Mouse (Mus musculus) megakaryocyte progenitor cell, adult 5-6 weeks (primary cell): ENCODE measurements around the gene Kif14. TPM values are rescaled to one million over a fixed set of nuclear protein-coding genes. Genes with fewer than 3 reads are reported as not detected.
"Not testable (repeated sequence)": the region's sequence is repeated elsewhere in the genome, so short reads cannot be mapped to it uniquely, and the experiment has no call there.

Experiments used
- ATAC-seq: replicated peaks from 2 replicates; pipeline ENCODE4 v1.8.0; 2016; ENCODE audit warnings: mild to moderate bottlenecking, moderate TSS enrichment, inconsistent platforms; ENCODE audit not compliant: poor library complexity
- total RNA-seq, 2 experiments: library from RNA; stranded (forward) in 1 of 2; stranded (reverse) in 1 of 2; fragments of 157-497, 149-512 nt in 1 of 2; fragments of 200-1000 nt in 1 of 2; gene quantifications; 2 replicates each; pipeline versions ENCODE4 v1.2.3 to v1.2.4; 2015 to 2017

Gene Kif14
- total RNA-seq, 2 experiments from 2014 or later = 17.5 to 20.9 TPM

DNA sequence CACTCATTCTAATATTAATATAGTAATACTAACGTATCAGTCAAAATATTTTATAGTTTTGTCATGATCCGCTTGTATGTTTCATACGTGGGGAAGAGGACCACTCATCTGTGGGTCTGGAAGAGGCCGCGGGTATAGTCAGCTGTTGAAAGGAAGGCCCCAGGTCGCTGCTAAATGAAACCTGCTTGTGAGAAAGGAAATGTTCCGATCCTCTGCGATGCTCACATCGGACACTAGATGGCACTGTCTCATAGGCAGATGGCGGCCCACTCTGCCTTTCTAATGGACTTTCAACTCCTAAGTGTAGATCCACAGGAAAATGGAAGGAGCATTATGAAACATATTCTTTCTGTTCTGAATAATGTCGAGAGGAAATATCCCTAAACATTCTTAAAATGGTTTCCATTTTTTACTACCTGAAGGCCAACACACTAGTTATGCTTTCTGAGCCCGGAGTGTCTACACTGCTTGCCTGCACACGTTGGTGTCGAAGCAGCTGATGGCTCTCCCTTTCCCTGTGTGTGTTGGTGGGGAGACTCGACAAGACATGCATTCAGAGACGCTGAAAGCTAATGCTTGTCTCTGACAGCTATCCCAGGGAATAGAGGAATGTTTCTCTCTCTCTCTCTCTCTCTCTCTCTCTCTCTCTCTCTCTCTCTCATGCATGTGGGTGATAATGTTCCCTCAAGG lies 84.9 kb downstream of the Kif14 start:
- peak; percentile 99 for ATAC-seq

DNA sequence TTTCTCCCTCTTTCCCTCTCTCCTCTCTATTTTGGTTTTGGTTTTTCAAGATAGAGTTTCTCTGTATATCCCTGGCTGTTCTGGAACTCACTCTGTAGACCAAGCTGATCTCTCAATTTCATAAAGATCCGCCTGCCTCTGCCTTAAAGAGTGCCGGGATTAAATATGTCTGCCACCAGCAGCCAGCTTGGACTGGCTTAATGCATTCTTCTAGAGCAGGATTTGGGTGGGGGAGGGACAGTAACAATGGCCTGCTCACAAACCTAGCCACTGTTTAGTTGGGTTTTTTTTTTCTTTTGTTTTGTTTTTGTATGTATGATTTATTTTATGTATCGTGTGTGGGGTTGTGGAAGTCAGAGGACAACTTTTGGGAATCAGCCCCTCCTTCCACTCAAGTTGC lies 88.5 kb downstream of the Kif14 start:
- ATAC-seq = no peak

DNA sequence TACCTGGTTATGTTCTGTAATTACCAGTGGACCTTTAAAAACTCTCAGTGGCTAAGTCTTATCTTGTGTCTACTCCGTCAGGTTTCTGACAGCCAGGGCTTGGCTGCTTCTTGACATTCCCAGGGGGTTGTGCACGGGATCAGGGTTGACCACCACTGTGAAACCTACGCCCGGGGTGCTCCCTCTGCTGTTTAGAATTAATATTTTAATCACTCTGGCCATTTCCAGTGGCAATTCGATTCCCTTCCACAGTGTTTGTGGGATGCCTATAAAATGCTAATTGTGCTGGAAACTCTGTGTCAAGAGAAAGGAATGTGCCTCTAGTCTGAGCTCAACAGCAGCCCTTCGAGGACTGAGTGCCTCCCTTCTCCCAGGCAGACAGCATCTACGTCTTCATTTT lies 89.7 kb downstream of the Kif14 start:
- ATAC-seq = no peak

DNA sequence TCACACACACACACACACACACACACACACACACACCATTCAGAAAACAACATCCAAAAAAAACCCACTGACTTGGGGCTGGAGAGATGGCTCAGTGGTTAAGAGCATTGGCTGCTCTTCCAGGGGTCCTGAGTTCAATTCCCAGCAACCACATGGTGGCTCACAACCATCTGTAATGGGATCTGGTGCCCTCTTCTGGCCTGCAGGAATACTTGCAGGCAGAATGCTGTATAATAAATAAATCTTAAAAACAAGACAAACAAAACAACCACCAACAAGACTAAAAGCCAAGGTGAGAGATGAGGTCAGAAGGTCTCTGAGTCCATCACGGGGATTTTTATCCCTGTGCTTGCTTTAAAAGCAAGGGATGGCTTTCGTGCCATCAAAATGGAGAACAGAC lies 90.5 kb downstream of the Kif14 start:
- ATAC-seq = not testable (repeated sequence)

DNA sequence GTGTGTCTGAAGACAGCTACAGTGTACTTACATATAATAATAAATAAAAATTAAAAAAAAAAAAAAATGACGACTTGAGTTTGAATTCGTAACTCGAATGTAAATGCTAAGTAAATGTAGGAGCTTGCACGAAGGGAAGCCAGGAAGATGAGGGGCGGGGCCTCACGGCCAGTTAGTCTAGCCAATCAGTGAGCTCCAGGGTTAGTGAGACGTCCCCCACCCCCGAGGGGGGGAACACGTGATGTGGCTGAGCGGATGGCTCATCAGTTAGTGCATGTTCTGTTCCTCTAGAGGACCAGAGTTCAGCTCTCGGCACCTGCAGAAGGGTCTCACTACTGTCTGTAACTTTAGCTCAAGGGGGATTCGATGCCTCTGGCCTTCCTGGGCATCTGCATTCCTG lies 91.3 kb downstream of the Kif14 start:
- ATAC-seq = no peak

DNA sequence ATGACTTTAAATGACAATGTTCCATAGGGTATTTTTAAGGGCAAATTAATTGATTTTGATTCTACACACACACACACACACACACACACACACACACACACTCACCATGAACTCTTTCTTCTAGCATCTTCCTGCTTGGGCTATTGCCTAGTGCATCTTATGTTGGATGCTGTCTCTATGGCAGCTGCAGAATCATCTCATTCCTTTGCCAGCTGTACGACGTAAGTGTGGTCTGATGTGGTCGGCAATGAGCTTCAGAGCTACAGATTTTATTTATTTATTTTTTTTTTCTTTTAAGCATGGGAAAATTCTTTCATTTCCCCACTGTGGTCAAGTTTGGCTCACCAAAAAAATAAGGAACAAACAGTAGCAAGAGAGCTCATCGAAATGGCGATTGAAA lies 92.6 kb downstream of the Kif14 start:
- peak; percentile 58 for ATAC-seq

DNA sequence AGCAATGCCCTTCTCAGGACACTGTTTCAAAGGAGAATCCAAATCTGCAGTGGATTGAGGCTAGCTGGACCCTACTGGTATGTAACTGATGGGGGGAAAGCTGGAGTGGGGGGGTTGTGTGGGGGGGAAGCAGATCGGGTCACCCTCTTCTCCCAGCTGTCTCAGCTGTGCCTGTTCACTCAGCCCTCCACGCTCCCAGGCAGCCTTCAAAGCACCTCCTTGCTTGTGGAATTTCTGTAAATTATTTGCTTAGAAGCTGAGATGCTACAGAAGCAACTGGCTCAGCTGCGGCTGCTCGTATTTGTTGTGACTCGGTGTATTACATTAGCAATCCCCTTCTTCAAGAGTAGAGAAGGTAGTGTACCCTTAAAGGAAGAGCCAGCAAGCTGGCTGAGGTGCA lies 93.1 kb downstream of the Kif14 start:
- ATAC-seq = no peak

DNA sequence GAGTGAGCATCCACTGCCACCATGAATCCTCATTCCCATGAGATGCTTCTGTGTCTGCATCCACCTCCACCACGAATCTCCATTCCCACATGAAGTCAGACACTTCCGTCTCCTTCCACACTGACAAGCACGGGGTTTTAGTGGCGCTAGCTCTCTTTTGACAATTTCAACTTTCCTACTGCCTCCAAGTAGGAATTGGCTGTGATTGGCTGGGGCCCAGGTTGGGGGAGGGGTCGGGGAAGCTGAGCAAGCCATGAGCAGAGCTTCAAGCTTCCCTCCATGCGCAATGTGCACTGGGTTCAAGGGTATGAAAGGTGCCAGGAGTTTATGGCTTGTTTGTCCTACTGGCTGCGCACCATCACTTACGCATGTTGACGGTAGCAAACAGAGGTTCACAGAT lies 93.6 kb downstream of the Kif14 start:
- no peak for ATAC-seq

DNA sequence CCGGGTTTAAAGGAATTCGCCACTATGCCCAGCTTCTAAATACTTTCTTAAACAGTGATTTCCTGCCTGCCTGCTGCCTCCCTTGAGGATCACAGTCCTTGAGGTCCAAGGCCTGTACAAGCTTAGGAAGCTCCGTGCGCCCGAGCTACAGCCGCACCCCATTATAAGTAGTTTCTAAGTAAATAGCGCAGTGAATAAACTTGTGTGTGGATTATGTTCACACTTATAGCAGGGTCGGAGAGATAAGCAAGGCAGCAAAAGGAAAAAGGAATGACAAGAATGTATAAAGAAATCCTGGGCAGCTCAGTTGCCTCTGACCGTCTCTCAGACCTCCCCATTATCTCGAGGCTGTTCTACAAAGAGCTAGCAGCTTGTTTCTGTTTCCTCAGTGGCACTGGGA lies 95.7 kb downstream of the Kif14 start:
- no peak for ATAC-seq

DNA sequence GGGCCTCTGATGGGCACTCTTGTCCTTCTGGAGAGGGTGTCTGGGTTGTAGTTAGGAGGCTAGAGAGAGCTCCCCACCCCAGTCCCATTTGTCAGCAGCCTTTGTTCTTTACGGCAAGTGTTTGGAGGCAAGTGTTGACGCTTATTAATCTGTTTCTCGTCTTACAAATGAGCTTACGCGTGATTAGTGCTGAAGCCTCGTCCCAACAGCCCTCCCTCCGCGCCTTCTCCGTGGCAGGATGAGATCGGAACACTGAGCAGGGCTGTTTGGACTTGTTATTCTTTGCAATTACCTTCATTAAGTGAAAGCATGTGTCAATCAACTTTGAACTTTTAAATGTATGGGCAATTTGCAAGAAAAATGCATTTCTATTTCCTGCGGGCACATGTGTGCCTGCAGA lies 97.0 kb downstream of the Kif14 start:
- no peak for ATAC-seq

DNA sequence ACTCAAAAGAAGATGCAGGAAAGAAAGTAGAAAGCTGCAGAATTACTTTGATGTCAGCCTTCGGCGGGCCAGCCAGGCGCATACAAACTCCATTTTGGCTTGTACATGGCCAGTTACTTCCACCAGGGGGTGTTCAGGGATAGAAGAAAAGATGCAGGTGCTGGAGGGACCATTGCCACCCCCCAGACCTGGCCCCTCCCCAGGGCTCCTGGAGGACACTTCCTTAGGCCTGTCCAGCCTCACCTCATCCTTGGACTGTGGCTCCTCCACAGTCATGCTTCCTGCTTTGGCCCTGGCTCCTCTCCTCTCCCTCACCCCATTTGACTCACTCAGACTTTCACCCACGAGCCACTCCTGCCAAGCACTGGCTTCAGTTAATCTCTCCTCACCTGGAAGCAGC lies 98.8 kb downstream of the Kif14 start:
- 0 out of 2 replicates have a peak, but pooled peaks have one; percentile 34 for ATAC-seq

DNA sequence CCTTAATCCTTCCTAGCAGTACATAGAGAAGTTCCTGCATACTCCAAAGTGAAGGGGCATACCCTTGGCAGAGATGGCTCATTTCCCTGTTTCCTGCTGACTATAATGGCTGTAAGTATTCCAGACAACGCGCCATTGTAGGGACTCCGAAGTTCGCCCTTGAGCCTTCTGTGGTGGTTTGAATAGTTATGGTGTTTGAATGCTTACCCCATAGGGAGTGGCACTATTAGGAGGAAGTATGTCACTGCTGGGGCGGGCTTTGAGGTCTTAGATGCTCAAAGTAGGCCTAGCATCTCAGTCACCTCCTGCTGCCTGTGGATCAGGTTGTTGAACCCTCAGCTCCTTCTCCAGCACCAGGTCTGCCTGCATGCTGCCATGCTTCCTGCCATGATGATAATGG lies 100.2 kb downstream of the Kif14 start:
- no peak for ATAC-seq

DNA sequence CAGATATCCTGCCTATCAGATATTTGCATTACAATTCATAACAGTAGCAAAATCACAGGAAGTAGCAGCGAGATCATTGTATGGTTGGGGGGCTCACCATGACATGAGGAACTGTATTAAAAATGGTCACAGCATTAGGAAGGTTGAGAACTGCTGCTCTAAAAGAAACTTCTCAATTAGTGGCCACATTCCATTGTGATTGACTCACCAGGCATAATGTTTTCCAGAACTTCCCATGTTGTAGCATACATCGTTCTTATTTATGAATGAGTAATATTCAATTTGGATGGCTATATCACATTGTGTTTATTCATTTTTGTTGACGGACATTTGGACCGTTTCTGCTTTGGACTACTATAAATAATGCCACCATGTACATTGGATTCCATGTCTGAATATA lies 101.5 kb downstream of the Kif14 start:
- ATAC-seq = no peak

DNA sequence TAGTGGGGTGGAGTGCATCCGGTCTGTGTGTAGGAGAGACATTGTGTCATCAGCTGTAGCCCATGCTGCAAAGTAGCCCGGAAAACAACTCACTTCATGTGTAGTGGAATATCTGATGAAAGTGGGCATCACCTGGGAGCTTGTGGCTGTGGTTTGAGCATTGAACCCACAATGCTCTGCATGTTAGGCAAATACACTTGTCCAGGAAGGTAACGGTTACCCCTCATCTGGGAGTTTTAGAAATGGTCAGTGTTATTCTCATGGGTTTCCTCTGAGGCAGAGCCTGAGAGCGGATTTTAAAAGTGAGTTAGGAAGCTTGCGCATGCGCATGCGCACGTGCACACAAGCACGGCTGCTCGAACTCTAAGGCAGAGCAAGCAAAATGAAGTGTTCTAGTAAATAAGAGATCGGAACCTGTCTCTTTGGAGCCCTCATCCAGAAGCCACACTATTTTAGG lies 102.6 kb downstream of the Kif14 start:
- no peak for ATAC-seq

DNA sequence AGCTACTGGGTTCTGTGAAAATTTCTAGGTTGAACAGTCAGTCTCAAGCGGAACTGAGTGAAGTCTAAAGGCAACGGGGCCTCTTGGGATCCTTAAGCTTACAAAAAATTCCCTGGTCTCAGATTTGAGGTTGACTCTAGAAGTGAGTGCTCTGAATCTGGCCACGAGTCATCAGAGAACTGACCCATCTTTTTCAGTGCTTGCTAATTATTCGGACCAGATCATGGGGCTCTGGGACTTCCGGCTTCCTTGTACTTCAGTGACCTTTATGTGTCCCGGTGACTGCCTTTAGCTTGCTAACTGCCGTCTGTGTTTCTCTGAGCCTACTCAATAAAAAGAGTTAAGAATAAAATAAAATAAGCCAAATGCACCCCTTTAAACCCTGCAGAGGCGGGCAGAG lies 103.1 kb downstream of the Kif14 start:
- no peak for ATAC-seq

DNA sequence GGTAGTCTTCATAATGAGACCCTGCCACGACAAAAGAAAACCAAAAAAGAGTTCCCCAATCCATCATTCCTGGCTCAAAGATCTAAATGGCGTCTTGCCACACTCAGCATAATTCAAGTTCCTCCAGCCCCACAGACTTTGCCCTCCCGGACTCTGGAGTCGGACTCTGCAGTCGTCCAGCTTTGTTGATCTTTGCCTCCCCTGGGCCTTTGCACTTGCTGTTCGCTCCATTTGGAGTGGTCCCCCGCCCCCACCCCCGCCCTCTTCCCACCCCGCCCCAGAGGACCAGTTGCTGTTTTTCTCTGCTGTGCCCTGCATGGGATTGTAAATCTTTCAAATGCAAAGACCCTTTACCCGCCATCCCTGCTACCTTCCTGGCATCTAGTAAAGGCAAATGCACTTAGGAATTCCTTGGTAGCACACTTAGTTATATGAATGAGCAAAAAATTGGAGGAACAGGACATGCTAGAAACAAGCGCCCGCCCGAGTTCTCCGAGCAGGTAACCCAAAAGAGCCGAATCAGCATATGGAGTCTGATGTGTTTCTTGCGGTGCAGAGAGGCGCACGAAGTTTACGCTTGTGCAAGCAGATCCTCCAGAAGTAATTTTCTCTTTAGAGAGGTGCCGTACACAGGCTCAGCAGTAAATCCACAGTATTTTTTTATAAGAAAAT lies 103.6 kb downstream of the Kif14 start:
- ATAC-seq = no peak

DNA sequence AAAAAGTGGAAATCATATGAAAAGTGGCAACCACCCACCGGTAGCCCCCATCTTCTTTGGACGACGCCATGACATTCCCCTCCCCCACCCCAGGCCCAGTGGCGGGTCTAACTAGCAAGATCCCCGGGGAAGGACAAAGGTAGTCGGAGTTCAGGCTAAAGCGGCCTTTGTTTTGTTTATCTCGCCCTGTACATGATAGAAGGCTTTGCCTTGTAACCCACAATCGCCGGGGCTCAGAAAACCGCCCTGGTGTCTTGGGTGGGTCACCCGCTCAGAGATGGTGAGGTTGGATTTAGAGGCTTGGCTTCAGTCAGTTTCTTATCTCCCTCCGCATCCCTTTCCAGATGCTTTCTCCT lies 104.1 kb downstream of the Kif14 start:
- 0 out of 2 replicates have a peak, but pooled peaks have one; percentile 17 for ATAC-seq

DNA sequence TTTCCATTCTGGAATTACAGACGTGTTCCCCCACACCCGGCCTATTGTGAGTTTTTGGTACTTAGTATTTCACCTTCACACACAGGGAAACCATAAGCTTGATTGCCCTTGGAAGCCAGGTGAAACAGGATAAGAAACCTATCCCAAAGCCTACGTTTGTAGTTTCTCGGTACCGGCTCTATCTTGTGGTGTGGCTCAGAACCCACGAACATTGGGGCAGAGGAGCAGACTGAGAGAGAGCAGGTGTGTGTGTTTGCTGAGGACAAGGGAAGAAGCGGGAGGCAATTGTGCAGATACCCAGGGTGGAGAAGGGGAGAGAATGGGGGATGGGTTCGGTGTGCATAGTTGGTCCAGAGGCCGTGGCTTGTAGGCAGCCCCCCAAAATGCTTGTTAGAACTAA lies 104.8 kb downstream of the Kif14 start:
- ATAC-seq = no peak

DNA sequence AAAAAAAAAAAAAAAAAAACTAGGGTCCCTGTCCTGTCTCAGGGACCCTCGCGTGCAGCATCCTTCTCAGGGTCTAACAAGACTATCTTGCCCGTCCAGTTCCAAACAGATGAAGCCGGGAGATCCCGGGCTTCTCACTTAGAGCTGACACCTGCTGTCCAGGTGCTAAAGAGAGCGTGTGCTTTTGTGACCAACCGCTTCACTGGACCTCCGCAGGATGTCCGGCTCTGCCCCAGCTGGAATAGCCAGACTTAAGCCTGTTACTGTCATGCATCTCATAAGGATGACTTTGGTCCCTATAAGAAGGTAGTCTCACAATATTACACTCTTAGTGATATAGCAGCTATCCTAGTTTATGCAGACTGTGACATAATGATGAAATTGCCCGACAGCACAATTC lies 105.4 kb downstream of the Kif14 start:
- ATAC-seq = no peak

DNA sequence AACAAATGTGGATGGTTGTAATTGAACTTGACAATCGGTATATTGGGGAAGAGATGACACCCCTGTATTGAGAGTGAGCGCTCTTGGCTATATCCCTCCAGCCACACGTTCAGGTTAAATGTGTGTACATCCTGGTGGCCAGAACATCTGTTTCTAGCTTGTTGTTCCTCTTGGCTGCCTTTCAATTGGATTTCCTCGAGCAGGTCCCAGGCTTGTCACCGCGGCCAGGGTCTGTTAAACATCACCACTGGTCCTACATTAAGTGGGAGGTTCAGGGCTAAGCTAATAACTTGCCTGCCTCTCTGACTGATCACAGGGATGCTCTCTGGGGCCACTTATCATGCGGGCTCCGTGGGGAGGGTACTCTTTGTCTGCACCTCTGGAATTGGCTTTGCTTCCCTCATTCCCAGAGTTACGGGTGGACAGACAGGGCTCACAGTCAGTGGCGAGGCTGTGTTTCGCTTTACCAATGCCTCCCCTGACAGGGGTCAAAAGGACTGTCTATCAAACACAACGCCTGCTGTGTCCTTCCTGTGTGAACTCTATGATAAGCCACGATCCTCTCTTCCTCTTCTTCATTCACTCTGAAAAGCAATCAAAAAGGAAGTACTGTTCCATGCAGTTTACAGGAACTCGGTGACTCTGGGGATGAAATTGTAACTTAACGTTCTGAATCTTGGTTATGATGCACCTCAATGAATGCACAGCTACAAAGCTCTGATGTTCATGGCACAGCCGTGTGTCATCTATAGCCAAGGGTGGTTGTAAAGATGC lies 111.9 kb downstream of the Kif14 start:
- peak; percentile 54 for ATAC-seq

DNA sequence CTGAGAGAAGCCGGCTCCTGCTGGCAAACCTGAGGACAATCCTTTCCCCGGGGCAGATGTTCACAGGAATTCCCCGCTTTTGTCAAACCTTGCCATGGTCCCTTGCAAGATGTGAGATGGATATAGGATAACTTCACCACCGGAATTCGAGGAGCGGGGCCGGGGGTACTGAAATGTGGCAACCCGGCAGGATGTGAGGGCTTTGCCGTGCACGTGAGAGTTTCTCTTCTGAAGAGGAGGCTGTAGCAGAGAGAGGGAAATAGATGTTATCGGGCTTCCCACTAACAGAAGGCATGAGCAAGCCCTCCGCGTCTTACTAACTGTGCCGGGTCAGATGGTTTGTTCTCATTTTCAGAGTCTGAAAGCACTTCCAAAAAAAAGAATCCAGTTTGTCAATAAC lies 113.2 kb downstream of the Kif14 start:
- ATAC-seq = peak; percentile 56

DNA sequence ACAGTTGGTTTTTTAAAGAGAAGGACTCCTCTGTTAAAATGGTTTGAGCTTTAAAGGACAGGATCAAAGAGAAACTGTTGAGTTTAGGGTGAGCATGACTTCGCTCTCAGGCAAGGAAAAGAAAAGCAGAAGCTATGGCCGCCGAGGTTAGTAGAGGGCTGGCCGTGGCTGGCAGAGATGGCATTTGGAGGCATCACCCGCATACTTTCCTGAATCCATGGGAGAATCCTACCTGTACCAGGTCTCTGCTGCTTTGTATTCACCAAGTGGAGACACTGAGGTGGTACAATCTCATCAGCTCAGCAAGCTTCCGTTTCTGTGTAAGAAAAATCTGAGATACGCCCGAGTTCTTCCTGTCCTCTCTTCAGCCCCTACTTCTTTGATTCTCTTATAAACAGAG lies 114.1 kb downstream of the Kif14 start:
- ATAC-seq = peak; percentile 49
